Mouse (Mus musculus) hindbrain, embryonic 14.5 days (tissue): ENCODE measurements at regions not wholly inside any gene's neighbourhood (a gene's known extent, or its start where the extent isn't known, plus 50 kb on each side); places are given as distances from the start of the nearest gene placed in this dataset.

Source experiments
- ATAC-seq: fragments of 200-750 bp; cut with Nextera tagmentation; 2 replicates; pipeline ENCODE4 v1.8.0; 2017; ENCODE audit warnings: moderate number of reproducible peaks, mild to moderate bottlenecking, moderate TSS enrichment, moderate library complexity; ENCODE audit not compliant: low FRiP score
- DNase-seq: peaks from one replicate; pipeline ENCODE4 v3.0.0-alpha.2; 2015; ENCODE audit warnings: low spot score
- H3K27ac ChIP-seq: fragments of 300-500 bp; sonication (generic); 2 replicates; pipeline ENCODE4 v1.5.1; 2014; ENCODE audit warnings: mild to moderate bottlenecking, moderate library complexity
- H3K27me3 ChIP-seq: fragments of 300-500 bp; sonication (generic); 2 replicates; pipeline ENCODE4 v1.6.1; 2014; ENCODE audit warnings: mild to moderate bottlenecking, low read length, mixed read lengths; ENCODE audit not compliant: control insufficient read depth, insufficient read depth
- H3K36me3 ChIP-seq: fragments of 300-500 bp; sonication (generic); replicated peaks from 2 replicates; pipeline ENCODE4 v1.6.1; 2014; ENCODE audit not compliant: control insufficient read depth, insufficient read depth
- H3K4me1 ChIP-seq: fragments of 300-500 bp; sonication (generic); replicated peaks from 2 replicates; pipeline ENCODE4 v1.6.1; 2014; ENCODE audit warnings: antibody characterized with exemption, low read length, mixed read lengths; ENCODE audit not compliant: control insufficient read depth, insufficient read depth
- H3K4me2 ChIP-seq: fragments of 300-500 bp; sonication (generic); replicated peaks from 2 replicates; pipeline ENCODE4 v1.6.1; 2014; ENCODE audit warnings: mild to moderate bottlenecking, moderate library complexity
- H3K4me3 ChIP-seq: fragments of 300-500 bp; sonication (generic); replicated peaks from 2 replicates; pipeline ENCODE4 v1.5.1; 2014; ENCODE audit warnings: mild to moderate bottlenecking, low read length
- H3K9ac ChIP-seq: fragments of 300-500 bp; sonication (generic); 2 replicates; pipeline ENCODE4 v1.6.1; 2014
- H3K9me3 ChIP-seq: fragments of 300-500 bp; sonication (generic); 2 replicates; pipeline ENCODE4 v1.6.1; 2016; ENCODE audit warnings: low read length; ENCODE audit not compliant: control insufficient read depth
- WGBS: fragments of 180-500 bp; shearing (Covaris S2); extraction: QIAGEN DNeasy Blood & Tissue Kit; methylation state at CpG from one replicate; pipeline ENCODE4 v1.1.7; 2014; 5-methylcytosine and 5-hydroxymethylcytosine counted together

- Histone ChIP-seq H3K9me3 (no peaks in the 10 kb centered on the region), H3K4me2 (no peak overlapping the region), H3K27me3 (no peaks in the 10 kb centered on the region), H3K36me3 (no peaks in the 10 kb centered on the region), H3K27ac (no peak overlapping the region), H3K4me1 (peaks cover 5% of the 10 kb centered on the region), H3K4me3 (no peak overlapping the region), H3K9ac (no peak overlapping the region)
- DNase-seq (no peak), ATAC-seq (no peak)
- 40% methylated on average over 3 of the region's 3 CpGs for WGBS
Observed at GRCm38 (mm10) chr10:17559980-17560379, 163.0 kb upstream of the Cited2 start.

- H3K36me3 ChIP-seq: no peaks in the 10 kb centered on the region
- no peaks in the 10 kb centered on the region for H3K9me3 ChIP-seq
- H3K4me2 ChIP-seq: no peak overlapping the region
- ATAC-seq (no peak), DNase-seq (no peak)
- WGBS: 56% methylated on average over 7 of the region's 7 CpGs
- H3K4me1 ChIP-seq: peaks cover 5% of the 10 kb centered on the region
- H3K4me3 ChIP-seq: no peak overlapping the region
- no peak overlapping the region for H3K27ac ChIP-seq
- no peak overlapping the region for H3K9ac ChIP-seq
- no peaks in the 10 kb centered on the region for H3K27me3 ChIP-seq
Observed at GRCm38 (mm10) chr10:17561466-17561865, 161.6 kb upstream of the Cited2 start.

DNA sequence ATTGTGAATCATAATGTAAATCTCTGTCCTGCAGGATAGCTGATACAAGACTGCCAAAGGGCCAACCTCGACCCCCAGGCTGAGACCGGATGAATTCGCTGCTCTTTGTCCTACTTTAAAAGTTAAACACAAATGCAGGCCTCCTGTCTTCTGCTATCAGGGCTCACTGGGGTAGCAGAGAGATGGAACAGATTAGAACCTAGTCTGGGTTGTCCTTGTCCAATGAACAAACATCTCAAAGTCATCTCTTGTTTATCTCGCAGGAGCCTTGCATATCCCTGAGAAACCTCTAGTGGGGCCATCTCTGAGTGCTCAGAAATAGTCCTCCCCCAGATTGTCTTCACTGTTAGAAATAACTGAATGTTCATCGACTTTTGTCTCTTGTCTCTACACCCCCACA is 161.0 kb upstream of the Cited2 start:
- DNase-seq (no peak), ATAC-seq (no peak)
- Histone ChIP-seq H3K36me3 (no peaks in the 10 kb centered on the region), H3K27ac (no peak overlapping the region), H3K4me1 (peaks cover 5% of the 10 kb centered on the region), H3K9ac (no peak overlapping the region), H3K4me3 (no peak overlapping the region), H3K4me2 (no peak overlapping the region), H3K27me3 (no peaks in the 10 kb centered on the region), H3K9me3 (no peaks in the 10 kb centered on the region)
- 84% methylated on average over 5 of the region's 5 CpGs for WGBS

DNA sequence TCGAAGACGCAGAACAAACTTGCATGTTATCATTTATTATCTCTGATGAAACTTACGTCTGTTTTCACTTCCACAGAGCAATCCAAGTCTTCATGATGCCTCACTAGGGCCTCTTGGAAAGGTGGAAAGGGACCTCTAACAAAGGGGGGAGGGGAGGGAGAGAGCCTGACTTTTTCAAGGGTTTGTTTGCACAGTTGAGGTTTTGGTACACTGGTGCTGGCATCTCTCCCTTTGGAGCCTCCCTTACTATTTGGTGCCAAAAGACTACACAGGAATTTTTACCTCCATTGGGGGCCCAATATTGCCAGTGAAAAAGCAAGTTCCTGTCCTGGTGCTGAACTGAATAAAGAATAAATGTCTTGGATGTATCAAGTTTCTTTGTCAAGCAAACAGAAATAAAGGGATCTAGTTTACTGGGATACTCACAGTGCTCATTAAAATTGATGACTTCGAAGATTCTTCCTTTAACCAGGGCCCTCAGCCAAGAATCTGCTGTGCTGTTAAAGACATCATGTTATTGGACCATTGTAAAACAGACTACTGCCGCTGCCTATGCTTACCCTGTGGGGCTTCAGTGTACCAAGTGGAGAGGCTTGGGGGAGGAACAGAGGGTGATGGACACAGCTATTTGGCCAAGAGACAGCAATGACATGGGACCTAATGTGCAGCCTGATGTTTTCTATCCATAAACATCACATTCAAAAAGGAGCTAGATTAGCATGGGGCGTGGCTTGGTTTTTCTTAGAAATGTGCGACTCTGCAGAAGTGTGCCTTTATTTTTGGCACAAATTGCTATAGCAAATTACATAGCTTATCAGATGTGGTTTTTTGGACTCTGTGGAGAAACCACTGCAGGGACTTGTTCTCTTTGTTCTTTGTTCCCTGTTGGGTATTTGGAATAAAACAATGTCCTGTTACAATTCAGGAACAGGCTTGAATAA is 160.3 kb upstream of the Cited2 start:
- H3K4me3 ChIP-seq: no peak overlapping the region
- ATAC-seq (peak; percentile 51; the same call in 1 of the 2 replicates), DNase-seq (no peak)
- H3K9me3 ChIP-seq: no peaks in the 10 kb centered on the region
- H3K27me3 ChIP-seq: no peaks in the 10 kb centered on the region
- H3K4me2 ChIP-seq: no peak overlapping the region
- 74% methylated on average over 7 of the region's 7 CpGs for WGBS
- H3K36me3 ChIP-seq: no peaks in the 10 kb centered on the region
- H3K4me1 ChIP-seq: peaks cover 5% of the 10 kb centered on the region
- H3K27ac ChIP-seq: no peak overlapping the region
- H3K9ac ChIP-seq: no peak overlapping the region

DNA sequence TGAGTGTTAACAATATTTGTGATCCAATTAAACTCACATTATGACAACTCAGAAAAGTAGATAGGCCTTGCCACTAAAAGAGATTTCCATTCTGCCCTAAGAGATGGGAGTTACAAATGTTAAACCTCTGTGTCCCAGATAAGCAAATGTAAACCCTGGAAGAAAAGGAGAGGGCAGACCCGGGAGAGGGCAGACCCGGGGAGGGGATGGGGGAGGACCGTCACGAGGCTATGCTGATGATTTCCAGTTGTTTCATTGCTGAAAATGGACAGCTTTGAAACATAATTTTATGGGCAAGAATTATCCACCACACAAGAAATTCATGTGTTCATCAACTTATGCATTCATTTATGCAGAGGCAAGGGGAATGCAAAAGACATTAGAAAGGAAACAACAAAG is 159.7 kb upstream of the Cited2 start:
- 64% methylated on average over 4 of the region's 4 CpGs for WGBS
- Histone ChIP-seq H3K4me3 (no peak overlapping the region), H3K27ac (no peak overlapping the region), H3K27me3 (no peaks in the 10 kb centered on the region), H3K4me1 (peaks cover 5% of the 10 kb centered on the region), H3K9me3 (no peaks in the 10 kb centered on the region), H3K4me2 (no peak overlapping the region), H3K36me3 (no peaks in the 10 kb centered on the region), H3K9ac (no peak overlapping the region)
- ATAC-seq: no peak
- no peak for DNase-seq

DNA sequence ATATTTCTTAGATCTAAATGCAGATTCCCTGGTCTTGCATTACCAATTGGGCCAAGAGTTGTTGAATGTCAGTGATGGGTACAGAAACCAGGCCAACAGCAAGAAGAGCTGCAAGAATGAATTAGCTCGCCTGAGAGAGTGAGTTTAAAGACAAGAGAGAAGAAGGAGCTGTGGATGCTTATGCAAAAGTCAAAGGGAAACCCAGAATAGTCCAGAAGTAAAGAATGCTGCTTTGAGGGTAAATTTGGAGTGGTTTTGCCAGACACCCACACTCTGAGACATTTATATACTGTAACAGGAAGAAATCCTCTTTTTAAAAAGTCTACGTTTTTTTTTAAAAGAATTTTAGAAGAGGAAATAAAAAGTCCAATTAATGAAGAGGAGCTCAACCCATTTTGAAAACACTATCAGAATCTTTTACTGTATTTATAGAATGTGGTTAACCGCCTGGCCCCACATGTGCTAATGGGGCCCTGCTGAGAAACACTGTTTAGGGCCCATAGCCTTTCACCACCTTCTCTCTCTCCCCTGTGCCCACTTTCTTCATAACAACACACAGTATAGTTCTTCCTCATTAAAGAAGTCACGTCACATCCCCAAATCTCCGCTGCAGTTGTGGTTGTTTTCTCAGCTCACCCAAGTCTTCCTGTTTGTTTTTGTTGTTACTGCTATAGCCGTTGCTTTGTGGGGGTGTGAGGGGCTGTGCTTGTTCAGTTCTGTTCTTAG is 158.0 kb upstream of the Cited2 start:
- DNase-seq (no peak), ATAC-seq (no peak)
- H3K4me1 ChIP-seq: peaks cover 5% of the 10 kb centered on the region
- no peaks in the 10 kb centered on the region for H3K27me3 ChIP-seq
- no peak overlapping the region for H3K4me3 ChIP-seq
- H3K9me3 ChIP-seq: no peaks in the 10 kb centered on the region
- H3K4me2 ChIP-seq: no peak overlapping the region
- no peak overlapping the region for H3K9ac ChIP-seq
- 68% methylated on average over 6 of the region's 6 CpGs for WGBS
- H3K36me3 ChIP-seq: no peaks in the 10 kb centered on the region
- no peak overlapping the region for H3K27ac ChIP-seq

GRCm38 (mm10) chr10:17566975-17567374 is 156.0 kb upstream of the Cited2 start:
- WGBS: 88% methylated on average over 5 of the region's 5 CpGs
- no peak for ATAC-seq
- no peak overlapping the region for H3K9ac ChIP-seq
- H3K27ac ChIP-seq: no peak overlapping the region
- H3K4me1 ChIP-seq: no peaks in the 10 kb centered on the region; the same call in 1 of the 2 replicates
- no peaks in the 10 kb centered on the region for H3K9me3 ChIP-seq
- no peak for DNase-seq
- H3K36me3 ChIP-seq: no peaks in the 10 kb centered on the region
- H3K4me2 ChIP-seq: no peak overlapping the region
- no peak overlapping the region for H3K4me3 ChIP-seq
- H3K27me3 ChIP-seq: no peaks in the 10 kb centered on the region

GRCm38 (mm10) chr10:17567631-17568030 is 155.4 kb upstream of the Cited2 start:
- Histone ChIP-seq H3K27ac (no peak overlapping the region), H3K27me3 (no peaks in the 10 kb centered on the region), H3K36me3 (no peaks in the 10 kb centered on the region), H3K4me2 (no peak overlapping the region), H3K9me3 (no peaks in the 10 kb centered on the region), H3K4me1 (no peaks in the 10 kb centered on the region; the same call in 1 of the 2 replicates), H3K4me3 (no peak overlapping the region), H3K9ac (no peak overlapping the region)
- no peak for ATAC-seq
- WGBS: 89% methylated on average over 3 of the region's 3 CpGs
- no peak for DNase-seq

DNA sequence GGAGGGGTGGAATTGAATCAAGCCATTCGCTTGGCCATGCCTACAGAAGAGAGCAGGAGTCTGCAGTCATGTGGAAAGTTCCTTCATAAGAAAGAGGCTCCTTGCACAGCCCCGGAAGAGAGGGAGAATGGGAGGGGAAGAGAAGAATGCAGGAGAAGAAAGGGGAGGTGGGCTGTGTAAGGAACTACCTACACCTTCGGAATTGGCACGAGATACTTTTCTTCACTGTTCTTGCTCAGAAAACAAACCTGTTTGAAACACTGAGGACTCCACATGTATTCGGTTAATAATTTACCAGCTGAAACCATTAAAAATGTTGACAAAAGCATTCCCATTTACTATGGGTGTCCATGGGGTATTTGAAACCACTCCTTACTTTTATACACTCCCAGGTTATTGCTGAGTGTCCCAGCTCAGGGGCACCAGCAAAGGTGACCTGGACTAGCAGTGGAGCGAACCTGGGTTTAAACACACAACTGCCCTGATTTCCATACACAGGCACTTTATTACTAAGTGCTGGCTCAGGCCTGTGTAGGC is 153.4 kb upstream of the Cited2 start:
- Histone ChIP-seq H3K4me3 (no peak overlapping the region), H3K4me1 (no peaks in the 10 kb centered on the region), H3K9ac (no peak overlapping the region), H3K4me2 (no peak overlapping the region), H3K9me3 (no peaks in the 10 kb centered on the region), H3K27me3 (no peaks in the 10 kb centered on the region), H3K36me3 (no peaks in the 10 kb centered on the region), H3K27ac (no peak overlapping the region)
- DNase-seq (no peak), ATAC-seq (no peak)
- WGBS: 88% methylated on average over 6 of the region's 6 CpGs
